In the genomic region with DNA sequence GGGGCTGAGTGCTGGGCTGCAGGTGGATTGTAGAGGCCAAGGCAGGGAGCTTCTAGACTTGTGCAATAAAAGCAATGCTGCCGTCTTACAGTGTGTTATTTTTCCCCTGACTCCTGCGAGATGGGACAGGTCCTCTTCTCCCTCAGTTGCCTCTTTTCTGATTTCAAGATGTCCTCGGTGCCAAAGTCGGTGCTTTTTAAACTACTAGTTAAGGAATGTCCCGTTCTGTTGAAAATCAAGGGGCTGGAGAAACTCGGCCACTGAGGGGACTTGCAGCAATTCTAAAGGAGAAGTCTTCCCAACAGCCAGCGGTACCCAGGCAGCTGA, we compare ENCODE assay signal across 12 mouse cellular contexts. TPM values are rescaled to one million over a fixed set of nuclear protein-coding genes. Genes with fewer than 3 reads are reported as not detected.
DNase-seq lines count a peak whose midpoint lies in the region; ATAC-seq and TF ChIP-seq lines count a peak whose summit lies in the region.
"Had no signal": no experiment of that assay in that cellular context is flagged by ENCODE, and none has a peak within 500 bp of the region (broad histone marks: within the 10 kb centered on the region; RNA-seq: fewer than 3 reads in every experiment).

No protein-coding gene starts in this region.

- H3K4me1 ChIP-seq in E14TG2a.4 (replicated peaks; ENCODE audit: low read depth, low read length) = peaks cover 38% of the 10 kb centered on the region
- peaks cover 31% of the 10 kb centered on the region for H3K4me1 ChIP-seq in hindbrain, embryonic 13.5 days (replicated peaks)
- H3K4me1 ChIP-seq in liver, postnatal 0 days (ENCODE audit: insufficient read depth) = peaks cover 9% of the 10 kb centered on the region; the same call in 1 of the 2 replicates

- peaks cover 31% of the 10 kb centered on the region for H3K27me3 ChIP-seq in E14TG2a.4 (ENCODE audit: insufficient read depth, low read length)
- peaks cover 26% of the 10 kb centered on the region for H3K27me3 ChIP-seq in hindbrain, embryonic 13.5 days
- peaks cover 12% of the 10 kb centered on the region for H3K27me3 ChIP-seq in liver, postnatal 0 days (ENCODE audit: insufficient read depth, low read length)

- no peak for ATAC-seq in hindbrain, embryonic 13.5 days (ENCODE audit: low FRiP score)
- no peak for ATAC-seq in liver, postnatal 0 days
- no peak for ATAC-seq in cerebellum, adult (ENCODE audit: insufficient number of reproducible peaks, low FRiP score, low TSS enrichment)

- TF ChIP-seq CTCF in gastrocnemius, adult 2 months (IDR thresholded peaks at IDR 0.05) = no peak
- no peak for TF ChIP-seq CTCF in E14TG2a.4 (conservative IDR thresholded peaks at IDR 0.05; ENCODE audit: low read length)
- no peak for TF ChIP-seq CTCF in liver, postnatal 0 days (IDR thresholded peaks at IDR 0.05; ENCODE audit: low read depth)

- H3K9me3 ChIP-seq in E14TG2a.4 (ENCODE audit: low read length) = peaks cover 8% of the 10 kb centered on the region; the same call in 1 of the 2 replicates
- no peaks in the 10 kb centered on the region for H3K9me3 ChIP-seq in hindbrain, embryonic 13.5 days
- no peaks in the 10 kb centered on the region for H3K9me3 ChIP-seq in liver, postnatal 0 days (ENCODE audit: low read length)

- intact Hi-C loops in gastrocnemius, adult 2 months (cut with DNase I) = no loop called here

- no peak overlapping the region for H3K27ac ChIP-seq in gastrocnemius, adult 2 months
- no peak overlapping the region for H3K27ac ChIP-seq in hindbrain, embryonic 13.5 days
- no peak overlapping the region for H3K27ac ChIP-seq in liver, postnatal 0 days (ENCODE audit: low read depth)
- H3K27ac ChIP-seq: macrophage had no signal

- peak overlapping the region; percentile 66 for H3K9ac ChIP-seq in hindbrain, embryonic 13.5 days
- peak overlapping the region; percentile 48; the same call in 1 of the 2 replicates for H3K9ac ChIP-seq in liver, postnatal 0 days (replicated peaks)

- peak overlapping the region; percentile 58 for H3K4me2 ChIP-seq in hindbrain, embryonic 13.5 days
- peak overlapping the region; percentile 57 for H3K4me2 ChIP-seq in liver, postnatal 0 days (ENCODE audit: low read depth, low read length)

- H3K4me3 ChIP-seq in gastrocnemius, adult 2 months = peak overlapping the region; percentile 45
- peak overlapping the region; percentile 78 for H3K4me3 ChIP-seq in E14TG2a.4 (replicated peaks; ENCODE audit: low read length)
- H3K4me3 ChIP-seq in hindbrain, embryonic 13.5 days = peak overlapping the region; percentile 30
- H3K4me3 ChIP-seq in liver, postnatal 0 days (ENCODE audit: low read depth, low read length) = peak overlapping the region; percentile 13; the same call in 1 of the 2 replicates

- TF ChIP-seq EP300 in liver, postnatal 0 days (IDR thresholded peaks at IDR 0.05; ENCODE audit: low read depth) = no peak

- no peak for DNase-seq in gastrocnemius, adult 2 months
- no peak for DNase-seq in gastrocnemius, adult 8-10 months (ENCODE audit: low spot score in 2 of 2)
- no peak for DNase-seq in liver, postnatal 0 days
- DNase-seq in right cerebral cortex, postnatal 14 days = no peak
- DNase-seq in MN1 (ENCODE audit: low spot score) = no peak
- DNase-seq: cerebellum, adult 11-12 months; gastrocnemius, postnatal 36 days had no signal

- WGBS in hindbrain, embryonic 13.5 days = 25% methylated on average over 7 of the region's 7 CpGs
- 26% methylated on average over 7 of the region's 7 CpGs for WGBS in liver, postnatal 0 days (ENCODE audit: insufficient replicate concordance)

- no peaks in the 10 kb centered on the region for H3K36me3 ChIP-seq in E14TG2a.4 (ENCODE audit: insufficient read depth, low read length)
- H3K36me3 ChIP-seq in hindbrain, embryonic 13.5 days = no peaks in the 10 kb centered on the region
- no peaks in the 10 kb centered on the region for H3K36me3 ChIP-seq in liver, postnatal 0 days (replicated peaks; ENCODE audit: insufficient read depth, low read length)

RNA-seq across cellular contexts. Expression of gene Kiss1, which starts 7.9 kb away (rescaled TPM):
- total RNA-seq in gastrocnemius, adult 2 months (2021) = not detected
- not detected for total RNA-seq in gastrocnemius, adult 8-10 months (2022)
- polyA plus RNA-seq in hindbrain, embryonic 13.5 days (2015; fragmentation: Nextera tagmentation; extraction: Ambion mirVana) = 0.38 TPM in 1 of 2 replicates, not detected in the other
- polyA plus RNA-seq in liver, postnatal 0 days (2015; fragmentation: Nextera tagmentation; extraction: Ambion mirVana) = not detected in 2 replicates
- total RNA-seq: gastrocnemius, postnatal 36 days had no signal
- polyA plus RNA-seq: macrophage; spleen, adult 2 months had no signal

RNA-seq across cellular contexts. Expression of gene Golt1a, which starts 20.0 kb away (rescaled TPM):
- not detected for total RNA-seq in gastrocnemius, adult 2 months (2021)
- not detected for total RNA-seq in gastrocnemius, adult 8-10 months (2022)
- polyA plus RNA-seq in hindbrain, embryonic 13.5 days (2015; fragmentation: Nextera tagmentation; extraction: Ambion mirVana) = 0.10 TPM in 1 of 2 replicates, not detected in the other
- 30.8 and 41.9 TPM in 2 replicates for polyA plus RNA-seq in liver, postnatal 0 days (2015; fragmentation: Nextera tagmentation; extraction: Ambion mirVana)
- total RNA-seq: gastrocnemius, postnatal 36 days had no signal
- polyA plus RNA-seq: macrophage; spleen, adult 2 months had no signal

RNA-seq across cellular contexts. Expression of gene Ren1, which starts 20.7 kb away (rescaled TPM):
- total RNA-seq in gastrocnemius, adult 2 months (2021) = under 1 TPM in 1 of 2 experiments, not detected in 1; 0.15 TPM
- not detected for total RNA-seq in gastrocnemius, adult 8-10 months (2022)
- polyA plus RNA-seq in hindbrain, embryonic 13.5 days (2015; fragmentation: Nextera tagmentation; extraction: Ambion mirVana) = 3.7 and 4.2 TPM in 2 replicates
- polyA plus RNA-seq in liver, postnatal 0 days (2015; fragmentation: Nextera tagmentation; extraction: Ambion mirVana) = 0.64 and 0.88 TPM in 2 replicates
- total RNA-seq: gastrocnemius, postnatal 36 days had no signal
- polyA plus RNA-seq: macrophage; spleen, adult 2 months had no signal

RNA-seq across cellular contexts. Expression of gene Etnk2, which starts 33.8 kb away (rescaled TPM):
- under 1 TPM; 0.10 to 0.20 TPM for total RNA-seq in gastrocnemius, adult 2 months (2021)
- total RNA-seq in gastrocnemius, adult 8-10 months (2022) = under 1 TPM in 3 of 4 experiments, not detected in 1; 0.15 to 0.64 (median 0.40) TPM
- polyA plus RNA-seq in hindbrain, embryonic 13.5 days (2015; fragmentation: Nextera tagmentation; extraction: Ambion mirVana) = 9.9 and 10.3 TPM in 2 replicates
- polyA plus RNA-seq in liver, postnatal 0 days (2015; fragmentation: Nextera tagmentation; extraction: Ambion mirVana) = 39.5 and 39.6 TPM in 2 replicates
- polyA plus RNA-seq: macrophage had no signal

Comparison
In these comparisons a context has a peak if more than half of its experiments do, and no peak if none do; other contexts are left out.
1. H3K4me3 ChIP-seq: peak in every context shown above with its lines; median percentile 78 in E14TG2a.4; 45 in gastrocnemius, adult 2 months; 30 in hindbrain, embryonic 13.5 days; 13 in liver, postnatal 0 days.